Mouse (Mus musculus) right cerebral cortex, postnatal 36 days (tissue): ENCODE data around the gene Tmco1.

Experiments
- DNase-seq, 2 experiments: peaks; one replicate each; pipeline ENCODE4 v3.0.0; 2022; ENCODE audit warnings: low spot score in 2 of 2, mixed read lengths in 1 of 2

The Tmco1 gene

DNA sequence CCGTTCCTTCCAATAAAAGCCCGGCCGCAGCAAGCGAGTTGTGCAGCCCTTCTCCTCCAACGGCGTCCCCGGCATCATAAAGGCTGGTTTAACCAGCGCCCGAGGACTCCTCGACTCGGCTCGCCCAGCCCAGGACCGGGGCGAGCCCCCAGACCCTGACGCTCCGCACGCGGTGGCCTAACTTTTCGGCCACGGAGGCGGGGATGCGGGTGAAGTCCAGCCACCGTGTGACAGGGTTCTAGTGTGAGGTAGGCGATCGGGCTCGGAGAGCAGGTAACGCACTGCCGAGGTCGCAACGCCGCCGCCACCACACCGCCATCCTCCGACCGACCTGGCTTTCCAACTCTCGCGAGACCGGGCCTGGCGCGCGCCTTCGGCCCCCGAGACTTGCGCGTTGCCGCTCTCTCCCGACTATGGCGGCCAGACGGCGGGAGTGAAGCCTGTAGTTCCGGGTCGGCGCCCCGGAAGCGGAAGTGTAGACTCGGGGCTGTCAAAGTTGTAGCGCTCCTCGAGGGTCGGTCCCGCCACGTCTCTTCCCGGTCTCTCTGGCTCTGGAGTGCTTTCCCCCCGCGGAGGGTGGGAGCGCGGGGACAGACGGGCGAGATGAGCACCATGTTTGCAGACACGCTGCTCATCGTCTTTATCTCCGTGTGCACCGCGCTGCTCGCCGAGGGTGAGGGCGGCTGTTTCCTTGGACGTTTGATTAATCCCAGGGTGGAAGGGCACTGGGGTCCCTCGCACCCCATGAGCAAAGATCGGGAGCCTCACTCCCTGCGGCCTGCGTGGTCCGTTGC is at the start of gene Tmco1:
Tmco1 (plus strand) TSS at position 118 of the 794 bp plus-strand sequence.
- DNase-seq = peak; percentile 95 to 96

DNA sequence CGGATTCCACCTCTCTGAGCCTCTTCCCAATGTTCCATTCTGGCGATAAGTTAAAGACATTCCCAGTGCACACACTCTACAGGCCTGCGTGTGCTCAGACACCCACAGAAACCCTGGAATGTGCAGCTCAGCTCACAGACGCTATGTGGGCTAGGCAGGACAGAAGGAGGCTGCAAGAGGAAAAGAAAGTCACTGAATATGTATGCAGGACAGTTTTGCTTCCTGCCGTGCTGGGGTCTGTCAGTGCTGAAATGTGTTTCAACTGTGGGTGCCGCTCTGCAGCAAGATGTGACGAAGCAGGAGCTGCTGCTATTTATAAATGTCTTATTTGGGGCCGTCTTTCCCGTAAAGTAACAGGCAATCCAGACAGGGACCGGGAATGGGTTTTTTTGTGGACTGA is 48.5 kb upstream of the Tmco1 start:
- peak; percentile 80 to 92 for DNase-seq

DNA sequence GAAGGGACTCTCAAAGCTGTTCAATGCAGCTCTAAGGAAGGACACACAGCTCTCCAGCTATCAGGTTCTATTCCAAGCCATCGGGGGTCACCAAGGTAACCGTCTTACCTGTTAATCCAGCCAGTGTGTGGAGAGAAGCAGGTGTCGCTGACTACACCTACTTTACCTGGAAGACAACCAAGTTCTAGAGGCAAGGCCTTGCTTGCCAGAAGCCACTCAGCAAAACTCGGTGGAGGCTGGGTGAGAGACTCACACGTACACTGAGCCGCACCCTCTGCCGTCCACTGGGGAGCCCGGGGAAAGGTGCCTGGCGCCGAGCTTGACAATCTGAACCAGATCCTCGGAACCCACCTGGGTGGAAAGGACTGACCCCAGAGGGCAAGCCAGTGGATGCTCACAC is 46.4 kb upstream of the Tmco1 start:
- no peak for DNase-seq

DNA sequence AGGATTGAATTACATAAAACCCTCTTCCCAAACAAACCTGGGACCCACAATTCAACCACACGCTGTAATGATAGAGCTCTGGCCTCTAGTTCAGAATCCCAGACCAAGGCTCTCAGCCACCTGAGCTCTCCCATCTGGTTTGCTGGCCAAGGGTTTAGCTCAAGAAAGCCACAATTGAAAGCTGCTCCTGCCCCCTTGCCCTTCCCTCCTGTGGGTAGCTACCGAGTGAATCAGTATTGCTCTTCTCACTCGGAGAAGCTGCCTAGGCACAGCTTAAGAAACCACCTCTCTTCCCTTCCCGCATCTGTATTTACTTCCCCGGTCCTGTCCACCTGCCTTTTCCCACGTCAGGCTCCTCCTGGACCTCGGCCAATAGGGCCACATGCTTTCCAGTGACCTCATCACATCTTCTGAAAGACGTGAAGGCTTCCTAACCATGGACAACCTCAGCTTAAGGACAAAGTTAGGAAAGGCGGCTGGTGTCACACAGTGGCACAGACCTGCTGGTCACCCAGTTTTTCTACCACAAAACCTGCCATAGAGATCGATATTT is 45.6 kb upstream of the Tmco1 start:
- DNase-seq = no peak

DNA sequence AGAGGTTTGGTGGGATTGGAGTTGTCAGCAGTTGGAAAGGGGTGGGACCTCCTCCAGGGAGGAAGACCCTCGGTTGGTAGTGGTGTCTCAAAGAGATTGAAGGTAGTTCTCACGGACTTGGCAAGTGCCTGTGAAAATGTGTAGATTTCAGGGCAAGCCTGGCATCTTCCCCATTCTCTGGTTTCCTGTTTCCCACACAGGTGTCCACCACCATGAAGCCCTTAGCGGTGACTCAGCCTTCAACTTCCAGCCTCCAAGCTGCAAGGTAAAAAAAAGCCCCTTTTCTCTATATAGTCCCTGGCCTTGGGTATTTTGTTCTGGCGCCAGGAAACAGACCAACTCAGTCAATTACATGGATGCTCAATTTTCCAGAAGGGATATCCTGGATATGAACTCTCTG is 42.8 kb upstream of the Tmco1 start:
- DNase-seq = no peak

GRCm38 (mm10) chr1:167266720-167267119 is 41.5 kb upstream of the Tmco1 start:
- DNase-seq = no peak

GRCm38 (mm10) chr1:167268360-167269063 is 39.7 kb upstream of the Tmco1 start:
- no peak for DNase-seq

DNA sequence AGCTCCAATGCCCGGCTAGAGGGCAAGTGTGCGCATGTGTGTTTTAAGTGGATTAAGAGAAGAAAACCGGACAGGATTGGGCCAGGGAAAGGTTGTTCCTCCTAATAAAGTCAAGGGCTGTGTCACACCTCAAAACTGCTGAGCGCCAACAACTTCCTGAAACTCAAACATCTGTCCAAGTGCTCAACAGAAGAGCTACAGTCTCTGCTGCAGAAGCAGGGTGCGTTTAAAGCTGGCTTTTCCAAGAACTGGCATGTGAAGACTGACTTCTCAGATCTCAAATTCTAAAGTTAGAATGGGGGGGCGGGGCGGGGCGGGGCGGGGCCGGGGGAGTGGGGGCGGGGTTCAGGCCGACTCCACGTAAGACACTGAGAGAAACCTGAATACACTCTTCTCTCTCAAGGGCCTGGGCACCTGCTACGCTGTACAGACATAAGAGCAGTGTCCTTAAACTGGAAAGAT is 38.8 kb upstream of the Tmco1 start:
- no peak for DNase-seq

DNA sequence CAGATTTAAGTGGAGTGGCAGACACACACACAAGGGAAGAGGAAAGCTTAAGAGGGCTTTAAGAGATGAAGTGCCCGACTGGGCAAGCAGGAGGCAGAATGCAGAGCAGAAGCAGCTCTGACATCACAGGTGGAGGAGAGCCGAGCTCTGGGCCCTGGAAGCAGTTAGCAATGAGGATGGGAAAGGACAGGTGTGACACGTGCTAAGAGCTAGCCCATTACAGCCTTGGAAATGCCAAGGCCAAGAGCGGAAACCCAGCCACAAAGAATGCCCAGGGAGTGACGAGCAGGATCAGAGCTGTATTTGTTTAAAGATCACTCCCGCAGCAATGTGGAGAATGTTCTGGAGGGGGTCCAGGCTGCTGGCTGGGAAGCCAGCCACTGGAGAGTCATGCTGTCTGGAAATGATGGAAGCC is 38.3 kb upstream of the Tmco1 start:
- DNase-seq = peak in 1 of 2 experiments; percentile 49

- DNase-seq = no peak
Observed at GRCm38 (mm10) chr1:167270342-167271111, 37.7 kb upstream of the Tmco1 start.

DNA sequence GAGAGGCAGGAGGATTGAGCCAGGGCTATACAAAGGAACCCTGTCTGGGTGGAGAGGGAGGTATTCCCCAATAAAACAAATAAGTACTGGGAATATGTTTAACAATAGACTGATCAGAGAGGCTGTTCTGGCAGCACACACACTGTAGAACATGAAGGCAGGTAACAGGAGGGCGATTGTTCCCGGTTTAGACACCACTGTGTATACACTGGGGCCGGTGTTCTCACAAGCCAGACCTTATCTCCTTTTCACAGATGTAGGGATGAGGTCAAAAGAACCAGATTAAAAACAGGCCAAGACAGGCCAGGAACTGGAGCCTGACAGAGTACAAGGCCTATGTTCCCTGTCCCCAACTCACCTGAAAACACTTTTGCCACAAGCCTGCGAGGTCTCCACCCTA is 36.9 kb upstream of the Tmco1 start:
- no peak for DNase-seq

DNA sequence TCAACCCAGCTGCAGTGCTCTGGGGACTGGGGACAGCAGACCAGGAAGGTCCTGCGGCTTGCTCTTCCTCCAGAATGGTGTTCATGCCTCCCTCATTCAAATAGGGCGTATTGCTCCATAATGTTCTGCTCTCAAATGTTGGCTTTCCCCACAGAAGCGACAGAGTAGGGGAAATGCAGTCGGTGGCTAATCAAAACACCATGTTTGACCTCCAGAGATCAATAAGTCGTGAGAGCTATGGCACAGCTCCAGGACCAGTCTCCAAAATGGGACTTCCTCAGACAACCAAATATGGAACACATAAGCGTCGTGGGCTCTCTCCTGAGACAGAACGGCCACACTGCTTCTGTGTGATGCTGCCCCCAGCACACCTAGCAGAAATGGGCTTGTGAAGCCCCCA is 36.3 kb upstream of the Tmco1 start:
- DNase-seq = no peak

GRCm38 (mm10) chr1:167273380-167274163 is 34.6 kb upstream of the Tmco1 start:
- no peak for DNase-seq

DNA sequence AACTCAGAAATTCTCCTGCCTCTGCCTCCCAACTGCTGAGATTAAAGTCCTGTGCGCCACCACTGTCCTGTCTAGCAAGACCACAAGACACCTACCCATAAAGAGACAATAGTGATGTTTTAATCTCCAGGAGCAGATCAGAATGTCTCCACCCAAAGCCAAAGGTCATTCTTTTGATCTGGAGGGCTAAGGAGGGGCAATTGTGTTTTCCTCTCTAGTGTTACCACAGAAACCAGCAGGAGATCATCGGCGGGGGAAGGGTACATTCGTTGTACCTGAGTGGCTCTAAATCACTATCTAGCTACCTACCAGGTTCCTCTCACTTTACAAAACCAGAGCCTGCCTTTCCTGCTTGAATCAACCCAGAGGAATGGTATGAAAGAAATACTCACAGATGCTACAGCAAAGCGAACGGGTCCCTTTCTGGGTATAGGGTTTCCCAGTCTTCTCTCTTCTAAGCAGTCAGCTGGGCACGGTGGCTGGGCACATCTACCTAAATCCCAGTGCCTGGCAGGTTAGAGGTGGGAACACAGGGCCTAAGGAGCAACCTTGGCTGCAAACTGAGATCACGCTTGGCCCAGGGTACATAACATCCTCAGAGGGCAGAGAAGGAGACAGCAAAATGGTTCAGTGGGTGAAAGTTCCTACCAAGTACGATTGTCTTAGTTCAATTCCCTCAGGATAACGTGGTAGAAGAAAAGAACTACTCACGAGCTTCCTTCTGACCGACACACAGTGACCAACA is 33.4 kb upstream of the Tmco1 start:
- no peak for DNase-seq

DNA sequence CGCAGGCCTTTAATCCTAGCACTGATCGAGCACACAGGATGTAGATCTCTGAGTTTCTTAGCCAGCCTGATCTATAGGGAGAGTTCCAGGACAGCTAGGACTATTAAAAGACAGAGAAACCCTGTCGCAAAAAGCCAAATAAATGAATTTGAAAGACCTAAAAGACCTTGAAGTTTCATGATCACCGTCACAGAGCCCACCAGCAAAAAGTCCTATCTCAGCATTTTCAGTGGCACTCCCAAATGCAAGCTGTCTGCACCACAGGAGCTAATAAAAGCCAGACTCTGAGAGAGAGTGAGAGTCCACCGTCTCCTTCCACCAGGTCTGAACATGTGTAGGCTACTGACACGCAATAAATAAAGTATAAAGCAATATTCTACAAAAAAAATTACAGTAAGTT is 29.8 kb upstream of the Tmco1 start:
- DNase-seq = no peak

DNA sequence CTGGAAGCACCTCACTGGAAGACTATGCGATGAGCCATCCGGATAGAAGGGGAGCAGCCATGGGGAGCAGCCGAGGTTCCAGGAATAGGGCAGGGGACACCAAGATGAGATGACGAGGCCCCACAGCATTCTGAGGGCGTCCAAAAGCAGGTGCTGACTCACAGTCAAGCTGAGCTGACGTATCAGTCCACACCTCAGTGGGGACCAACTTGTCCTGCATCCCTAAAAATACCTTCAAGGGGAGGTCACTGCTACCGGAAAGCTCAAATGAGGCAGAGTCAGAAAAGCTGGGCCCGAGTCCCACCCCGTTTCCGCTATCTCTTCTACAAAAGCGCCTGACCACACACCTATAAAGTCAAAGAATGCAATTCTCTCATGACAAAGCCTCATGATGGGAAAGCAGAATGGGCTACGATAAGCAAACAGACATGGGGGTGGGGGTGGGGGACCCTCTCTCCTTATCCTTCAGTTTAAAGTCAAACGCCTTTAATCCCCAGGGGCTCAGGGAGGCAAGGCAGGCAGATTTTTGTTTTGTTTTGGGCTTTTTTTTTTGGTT is 28.9 kb upstream of the Tmco1 start:
- no peak for DNase-seq

DNA sequence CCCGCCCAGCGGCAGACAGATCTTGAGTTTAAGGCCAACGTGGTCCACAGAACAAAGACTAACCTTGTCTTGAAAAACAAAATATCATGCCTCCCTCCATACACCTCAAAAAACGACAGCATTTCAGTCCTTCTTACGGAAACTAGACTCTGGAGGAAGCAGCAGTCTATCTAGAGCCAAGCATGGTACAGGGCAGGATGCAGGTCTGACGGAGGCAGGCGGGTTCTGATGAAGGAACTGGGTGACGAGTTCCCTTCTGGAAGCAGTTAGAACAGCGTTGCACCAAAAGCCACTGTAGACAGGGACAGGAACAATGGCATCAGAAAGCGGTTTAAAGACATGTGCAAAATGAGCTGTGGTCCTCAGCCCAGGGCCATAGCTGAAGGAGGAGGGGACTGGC is 28.1 kb upstream of the Tmco1 start:
- DNase-seq = no peak

DNA sequence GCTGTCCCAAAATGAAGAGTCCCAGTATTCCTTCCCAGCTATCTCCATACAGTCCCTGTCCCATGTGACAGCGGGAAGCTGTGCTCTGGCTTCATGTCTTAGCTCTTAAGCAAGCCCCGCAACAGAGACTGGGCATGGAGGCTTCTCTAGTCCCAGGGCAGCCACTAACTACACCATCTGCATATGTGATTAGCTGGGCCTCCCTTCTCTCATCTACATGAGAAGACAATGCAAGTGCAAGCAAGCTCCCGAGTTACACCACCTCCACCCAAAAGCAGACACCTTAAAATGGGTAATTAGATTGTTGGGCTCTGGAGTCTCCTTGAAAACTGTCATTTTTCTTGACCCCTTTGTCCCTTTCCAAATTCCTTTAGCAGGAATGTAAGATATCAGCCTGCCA is 26.1 kb upstream of the Tmco1 start:
- no peak for DNase-seq

DNA sequence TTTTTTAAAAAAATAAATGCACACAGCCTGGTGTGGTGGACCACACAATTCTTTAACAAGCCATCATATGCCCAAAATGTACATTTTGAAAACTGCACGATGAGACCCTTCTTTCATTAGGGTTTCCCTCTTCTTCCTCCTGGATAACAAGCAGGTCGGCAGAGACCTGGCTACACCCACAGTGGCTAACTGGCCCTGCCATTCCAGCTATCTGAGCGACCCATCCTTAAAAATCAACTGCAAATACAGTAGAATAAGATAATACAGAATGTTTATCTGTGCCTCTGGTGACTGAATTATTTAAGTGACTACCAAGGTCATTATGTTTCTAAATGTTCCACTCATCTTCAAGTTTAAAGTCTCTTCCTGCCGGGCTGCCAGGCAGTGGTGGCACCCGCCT is 25.4 kb upstream of the Tmco1 start:
- DNase-seq = no peak
